Mouse (Mus musculus): ENCODE measurements at regions not wholly inside any gene's neighbourhood (a gene's known extent, or its start where the extent isn't known, plus 50 kb on each side); places are given as distances from the start of the nearest gene placed in this dataset.

- Histone ChIP-seq H3K27me3 (replicated peaks; ENCODE audit: control insufficient read depth, insufficient read depth, low read length) (no peaks in the 10 kb centered on the region), H3K4me1 (ENCODE audit: control insufficient read depth, insufficient read depth, low read length) (no peaks in the 10 kb centered on the region), H3K27ac (ENCODE audit: insufficient read depth, low read depth, low read length) (no peak overlapping the region), H3K36me3 (ENCODE audit: control insufficient read depth, insufficient read depth, low read length) (no peaks in the 10 kb centered on the region), H3K4me3 (ENCODE audit: insufficient read depth, low read depth, low read length) (no peak overlapping the region)
- no peak for DNase-seq
- TF ChIP-seq CTCF (conservative IDR thresholded peaks at IDR 0.05; ENCODE audit: insufficient read depth, insufficient read length, low read depth, low read length) = no peak
- TF ChIP-seq POLR2A (IDR thresholded peaks at IDR 0.05; ENCODE audit: low read depth, low read length) = no peak
- WGBS = 70% methylated on average over 2 of the region's 2 CpGs
These were observed 192.4 kb upstream of the 2610001J05Rik start for GRCm38 (mm10) chr6:14063735-14064134.

- H3K27ac ChIP-seq (ENCODE audit: insufficient read depth, low read depth, low read length) = no peak overlapping the region
- no peak for TF ChIP-seq CTCF (conservative IDR thresholded peaks at IDR 0.05; ENCODE audit: insufficient read depth, insufficient read length, low read depth, low read length)
- no peak for TF ChIP-seq POLR2A (IDR thresholded peaks at IDR 0.05; ENCODE audit: low read depth, low read length)
- WGBS = 73% methylated on average over 5 of the region's 5 CpGs
These were observed 175.2 kb upstream of the 2610001J05Rik start for GRCm38 (mm10) chr6:14046560-14046959.

GRCm38 (mm10) chr6:14044654-14045053 is 173.3 kb upstream of the 2610001J05Rik start:
- H3K27ac ChIP-seq (ENCODE audit: insufficient read depth, low read depth, low read length) = no peak overlapping the region

More at GRCm38 (mm10) chr6:14046560-14046959, 175.2 kb upstream of the 2610001J05Rik start:
- no peak overlapping the region for H3K4me3 ChIP-seq (ENCODE audit: insufficient read depth, low read depth, low read length)
- no peaks in the 10 kb centered on the region for H3K27me3 ChIP-seq (replicated peaks; ENCODE audit: control insufficient read depth, insufficient read depth, low read length)
- DNase-seq = no peak
- no peaks in the 10 kb centered on the region for H3K36me3 ChIP-seq (ENCODE audit: control insufficient read depth, insufficient read depth, low read length)
- H3K4me1 ChIP-seq (ENCODE audit: control insufficient read depth, insufficient read depth, low read length) = no peaks in the 10 kb centered on the region

GRCm38 (mm10) chr6:14025898-14026297 is 154.6 kb upstream of the 2610001J05Rik start:
- no peak overlapping the region for H3K27ac ChIP-seq (ENCODE audit: insufficient read depth, low read depth, low read length)
- no peak overlapping the region for H3K4me3 ChIP-seq (ENCODE audit: insufficient read depth, low read depth, low read length)
- H3K27me3 ChIP-seq (replicated peaks; ENCODE audit: control insufficient read depth, insufficient read depth, low read length) = no peaks in the 10 kb centered on the region
- DNase-seq = no peak
- no peaks in the 10 kb centered on the region for H3K36me3 ChIP-seq (ENCODE audit: control insufficient read depth, insufficient read depth, low read length)
- TF ChIP-seq POLR2A (IDR thresholded peaks at IDR 0.05; ENCODE audit: low read depth, low read length) (no peak), CTCF (conservative IDR thresholded peaks at IDR 0.05; ENCODE audit: insufficient read depth, insufficient read length, low read depth, low read length) (no peak)
- no peaks in the 10 kb centered on the region for H3K4me1 ChIP-seq (ENCODE audit: control insufficient read depth, insufficient read depth, low read length)
- 62% methylated on average over 2 of the region's 2 CpGs for WGBS

More at GRCm38 (mm10) chr6:14044654-14045053, 173.3 kb upstream of the 2610001J05Rik start:
- no peaks in the 10 kb centered on the region for H3K27me3 ChIP-seq (replicated peaks; ENCODE audit: control insufficient read depth, insufficient read depth, low read length)
- H3K36me3 ChIP-seq (ENCODE audit: control insufficient read depth, insufficient read depth, low read length) = no peaks in the 10 kb centered on the region
- no peak for DNase-seq
- no peaks in the 10 kb centered on the region for H3K4me1 ChIP-seq (ENCODE audit: control insufficient read depth, insufficient read depth, low read length)
- no peak overlapping the region for H3K4me3 ChIP-seq (ENCODE audit: insufficient read depth, low read depth, low read length)
- WGBS = 74% methylated on average over 3 of the region's 3 CpGs
- TF ChIP-seq CTCF (conservative IDR thresholded peaks at IDR 0.05; ENCODE audit: insufficient read depth, insufficient read length, low read depth, low read length) (no peak), POLR2A (IDR thresholded peaks at IDR 0.05; ENCODE audit: low read depth, low read length) (no peak)

GRCm38 (mm10) chr6:14018928-14019327 is 147.6 kb upstream of the 2610001J05Rik start:
- WGBS = 81% methylated on average over 2 of the region's 2 CpGs

GRCm38 (mm10) chr6:13982606-13983389 is 111.5 kb upstream of the 2610001J05Rik start:
- H3K4me1 ChIP-seq (ENCODE audit: control insufficient read depth, insufficient read depth, low read length) = no peaks in the 10 kb centered on the region
- no peaks in the 10 kb centered on the region for H3K36me3 ChIP-seq (ENCODE audit: control insufficient read depth, insufficient read depth, low read length)
- WGBS = 90% methylated on average over 10 of the region's 10 CpGs
- no peak for DNase-seq
- H3K27ac ChIP-seq (ENCODE audit: insufficient read depth, low read depth, low read length) = no peak overlapping the region
- no peaks in the 10 kb centered on the region for H3K27me3 ChIP-seq (replicated peaks; ENCODE audit: control insufficient read depth, insufficient read depth, low read length)
- H3K4me3 ChIP-seq (ENCODE audit: insufficient read depth, low read depth, low read length) = no peak overlapping the region
- TF ChIP-seq POLR2A (IDR thresholded peaks at IDR 0.05; ENCODE audit: low read depth, low read length) (no peak), CTCF (conservative IDR thresholded peaks at IDR 0.05; ENCODE audit: insufficient read depth, insufficient read length, low read depth, low read length) (no peak)

More at GRCm38 (mm10) chr6:14018928-14019327, 147.6 kb upstream of the 2610001J05Rik start:
- H3K4me3 ChIP-seq (ENCODE audit: insufficient read depth, low read depth, low read length) = no peak overlapping the region
- TF ChIP-seq CTCF (conservative IDR thresholded peaks at IDR 0.05; ENCODE audit: insufficient read depth, insufficient read length, low read depth, low read length) = no peak
- TF ChIP-seq POLR2A (IDR thresholded peaks at IDR 0.05; ENCODE audit: low read depth, low read length) = no peak
- no peak for DNase-seq
- no peak overlapping the region for H3K27ac ChIP-seq (ENCODE audit: insufficient read depth, low read depth, low read length)
- H3K4me1 ChIP-seq (ENCODE audit: control insufficient read depth, insufficient read depth, low read length) = no peaks in the 10 kb centered on the region
- H3K27me3 ChIP-seq (replicated peaks; ENCODE audit: control insufficient read depth, insufficient read depth, low read length) = no peaks in the 10 kb centered on the region
- H3K36me3 ChIP-seq (ENCODE audit: control insufficient read depth, insufficient read depth, low read length) = no peaks in the 10 kb centered on the region

GRCm38 (mm10) chr6:13974710-13975506 is 103.6 kb upstream of the 2610001J05Rik start:
- Histone ChIP-seq H3K4me3 (ENCODE audit: insufficient read depth, low read depth, low read length) (no peak overlapping the region), H3K27me3 (replicated peaks; ENCODE audit: control insufficient read depth, insufficient read depth, low read length) (no peaks in the 10 kb centered on the region), H3K4me1 (ENCODE audit: control insufficient read depth, insufficient read depth, low read length) (no peaks in the 10 kb centered on the region), H3K36me3 (ENCODE audit: control insufficient read depth, insufficient read depth, low read length) (no peaks in the 10 kb centered on the region), H3K27ac (ENCODE audit: insufficient read depth, low read depth, low read length) (no peak overlapping the region)
- TF ChIP-seq CTCF (conservative IDR thresholded peaks at IDR 0.05; ENCODE audit: insufficient read depth, insufficient read length, low read depth, low read length) (no peak), POLR2A (IDR thresholded peaks at IDR 0.05; ENCODE audit: low read depth, low read length) (no peak)
- WGBS = 81% methylated on average over 14 of the region's 14 CpGs
- DNase-seq = no peak

Measured in kidney, adult 2 months (tissue).